Mouse (Mus musculus) heart, postnatal 0 days (tissue): Measurements from ENCODE around the gene Pde4d.

Experiments used
- CTCF ChIP-seq: IDR thresholded peaks from 2 replicates; pipeline ENCODE4 v1.5.1; 2016; ENCODE audit warnings: antibody characterized with exemption, control low read depth, low read depth
- EP300 ChIP-seq: IDR thresholded peaks from 2 replicates; pipeline ENCODE4 v1.6.1; 2016; ENCODE audit warnings: antibody characterized with exemption, low read depth

GRCm38 (mm10) chr13:109774791-109775190 lies 1325.0 kb downstream of the Pde4d start:
- TF ChIP-seq EP300: no peak
- TF ChIP-seq CTCF: no peak
